Mouse (Mus musculus) right cerebral cortex, adult 2 months (tissue): ENCODE measurements around the gene Tha1.

Source experiments
- DNase-seq, 2 experiments: peaks; one replicate each; pipeline ENCODE4 v3.0.0; 2021 to 2022; ENCODE audit warnings: low spot score in 2 of 2

The Tha1 gene

DNA sequence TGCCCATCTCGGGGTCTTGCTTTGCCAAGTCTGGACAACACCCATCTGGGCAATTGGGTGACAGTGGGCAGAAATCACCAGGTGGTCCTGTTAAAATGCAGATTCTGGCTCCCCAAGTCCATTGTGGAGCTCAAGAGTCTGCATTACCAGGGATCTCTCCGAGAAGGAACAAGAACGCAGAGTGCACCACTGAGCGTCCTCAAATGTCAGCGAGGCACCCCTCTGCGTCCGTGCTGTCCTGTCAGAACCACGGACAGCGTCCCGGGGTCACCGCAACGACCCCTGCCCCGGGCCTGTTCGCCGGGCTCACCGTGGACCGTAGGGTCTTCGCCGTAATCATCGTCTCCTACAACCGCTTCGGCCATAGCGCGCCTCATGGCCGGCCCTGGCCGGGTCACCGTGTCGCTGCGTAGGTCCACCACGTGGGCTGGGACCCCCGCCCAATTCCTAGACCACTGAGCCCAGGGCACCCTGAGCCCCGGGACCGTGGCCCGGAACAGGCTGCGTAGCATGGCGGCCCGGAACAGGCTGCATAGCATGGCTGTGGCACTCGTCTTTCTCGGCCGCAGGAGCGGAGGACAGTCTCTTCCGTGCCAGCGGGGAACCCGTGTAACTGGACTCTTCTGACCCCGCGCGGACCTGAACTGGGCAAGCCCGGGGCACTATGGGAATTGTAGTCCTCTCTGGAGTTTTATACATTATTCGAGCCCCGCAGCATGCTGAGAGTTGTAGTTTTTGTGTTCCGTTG is at the start of gene Tha1:
Gene Tha1, minus strand, starts transcription at position 621 of the 748 bp plus-strand sequence.
- DNase-seq: peak; percentile 83 to 84

DNA sequence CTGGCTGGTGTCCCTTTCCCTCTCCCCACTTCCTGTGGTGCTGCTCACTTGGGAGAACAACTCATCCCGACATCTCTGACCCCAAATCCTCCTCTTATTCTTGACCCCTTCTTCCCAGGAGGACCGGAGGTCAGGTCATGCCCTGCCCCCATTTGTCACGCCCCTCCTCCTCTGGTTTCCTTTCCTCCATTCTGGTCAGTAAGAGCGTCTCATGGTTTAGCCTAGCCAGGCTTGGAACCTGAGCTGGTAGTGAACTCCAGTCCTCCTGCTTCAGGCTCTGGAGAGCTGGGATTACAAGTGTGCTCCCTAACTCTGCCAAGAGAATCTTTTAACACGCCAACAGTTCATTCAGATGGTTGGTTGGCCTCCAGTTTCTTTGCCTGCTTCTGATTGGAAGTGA is 45.9 kb upstream of the Tha1 start:
- DNase-seq: no peak

DNA sequence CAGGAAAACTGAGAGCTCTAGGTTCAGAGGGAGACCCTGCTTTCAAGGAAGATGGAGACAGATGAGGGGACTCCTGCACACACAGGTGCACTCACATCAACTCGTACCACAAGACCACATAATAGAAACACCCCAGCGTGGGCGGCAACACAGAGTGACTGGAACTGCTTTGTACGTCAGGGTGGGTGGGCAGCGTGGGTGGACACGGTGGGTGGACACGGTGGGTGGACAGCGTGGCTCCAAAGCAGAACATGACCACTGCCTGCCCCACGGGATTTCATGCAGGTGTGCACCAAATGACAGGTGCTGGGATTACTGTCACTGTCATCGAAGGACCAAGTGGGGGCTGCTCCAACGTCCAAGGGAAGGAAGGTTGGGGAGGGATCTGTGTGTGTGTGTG is 45.3 kb upstream of the Tha1 start:
- DNase-seq: no peak

DNA sequence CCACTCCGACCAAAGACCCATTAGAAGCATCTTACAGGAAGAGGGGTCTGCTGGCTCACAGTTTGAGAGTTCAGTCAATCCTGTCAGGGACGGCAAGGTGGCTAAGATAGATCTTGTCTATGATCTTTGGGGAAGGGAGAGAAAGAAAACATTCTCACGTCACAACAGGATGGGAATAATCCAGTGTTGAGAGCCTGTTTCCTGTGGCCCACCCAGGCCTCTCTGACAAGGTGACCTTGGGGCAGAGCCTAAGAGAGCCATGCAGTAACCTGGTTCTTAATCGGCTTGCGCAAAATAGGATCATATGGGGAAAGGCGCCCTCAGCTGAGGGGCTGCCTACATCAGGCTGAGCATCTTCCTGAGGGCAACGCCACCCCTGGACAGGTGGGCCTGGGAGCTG is 42.6 kb upstream of the Tha1 start:
- no peak for DNase-seq

DNA sequence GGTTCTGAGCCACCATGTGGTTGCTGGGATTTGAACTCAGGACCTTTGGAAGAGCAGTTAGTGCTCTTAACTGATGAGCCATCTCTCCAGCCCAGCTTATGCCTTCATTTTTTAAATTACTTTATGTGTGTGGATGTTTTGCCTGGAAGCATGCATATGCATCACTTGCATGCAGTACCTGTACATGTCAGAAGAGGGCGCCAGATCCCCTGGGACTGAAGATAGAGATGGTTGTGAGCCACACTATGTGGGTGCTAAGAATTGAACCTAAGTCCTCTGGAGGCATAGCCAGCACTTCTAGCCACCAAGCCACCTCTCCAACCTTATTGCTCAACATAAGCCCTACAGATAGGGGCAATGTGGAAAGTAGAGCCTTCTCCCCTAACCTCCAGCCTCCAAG is 42.1 kb upstream of the Tha1 start:
- no peak for DNase-seq

DNA sequence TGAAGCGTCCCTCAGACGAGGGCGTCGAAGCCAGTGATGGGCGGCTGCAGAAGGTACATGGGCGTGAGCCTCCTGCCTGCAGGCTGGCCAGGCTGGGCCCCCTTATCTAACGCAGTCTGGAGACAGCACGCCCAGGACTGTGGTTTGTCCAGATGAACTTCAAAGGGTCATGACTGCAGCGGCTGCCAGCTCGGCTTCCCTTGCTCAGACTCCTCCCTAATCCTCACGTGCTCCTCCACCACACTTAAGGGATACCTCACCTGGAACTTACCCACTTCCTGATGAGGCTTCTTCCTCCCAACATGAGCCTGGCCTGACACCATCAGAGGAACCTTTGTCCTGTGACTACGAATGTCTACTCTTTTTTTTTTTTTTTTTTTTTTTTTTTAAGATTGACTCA is 41.2 kb upstream of the Tha1 start:
- no peak for DNase-seq

DNA sequence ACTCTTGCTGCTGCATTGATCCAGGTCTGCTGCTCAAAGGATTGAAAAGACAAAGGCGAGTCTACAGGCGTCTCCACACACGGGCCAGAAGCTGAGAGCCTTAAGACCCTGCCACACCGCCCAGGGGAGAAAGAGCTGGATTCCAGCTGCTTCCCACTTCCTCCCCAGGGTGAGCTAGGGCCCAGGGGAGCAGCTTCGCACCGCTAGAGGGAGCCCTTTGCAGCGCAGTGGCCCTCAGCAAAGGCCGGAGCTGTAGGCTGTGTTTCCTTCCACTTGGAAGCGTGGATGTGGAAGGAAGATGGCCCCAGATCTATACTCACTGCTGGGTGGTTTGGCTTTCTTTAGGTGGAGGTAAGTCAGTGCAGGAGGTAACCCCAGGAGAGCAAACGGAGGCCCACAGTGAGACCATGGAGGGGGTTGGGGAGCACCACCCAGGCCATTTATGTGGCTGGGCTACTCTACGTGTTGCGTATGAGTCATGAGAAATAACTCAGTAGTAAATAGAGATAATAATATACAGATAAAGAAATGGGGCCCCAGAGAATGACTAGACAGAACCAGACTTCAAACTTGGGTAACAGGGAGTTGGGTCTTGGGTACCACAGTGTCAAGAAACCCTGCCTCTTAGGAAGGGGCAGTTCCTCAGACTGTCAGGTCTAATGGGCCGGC is 39.5 kb upstream of the Tha1 start:
- peak; percentile 79 to 80 for DNase-seq

DNA sequence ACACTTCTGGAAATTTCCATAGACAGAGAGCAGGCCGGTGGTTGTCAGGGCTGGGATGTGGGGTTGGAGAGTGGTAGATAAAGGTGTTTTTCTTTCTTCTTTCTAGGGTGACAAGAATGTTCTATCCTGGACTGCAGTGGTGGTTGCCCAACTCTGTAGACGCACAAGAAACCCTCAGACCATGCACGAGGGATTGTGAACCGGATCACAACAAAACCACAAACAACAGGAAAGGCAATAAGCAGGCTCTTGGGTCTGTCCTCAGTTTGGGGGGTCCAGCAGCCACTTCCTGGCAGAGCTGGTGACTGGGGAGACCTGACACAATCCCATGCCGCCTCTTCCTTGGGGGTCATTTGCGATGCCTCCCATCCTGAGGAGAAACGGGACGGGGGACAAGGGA is 36.1 kb upstream of the Tha1 start:
- DNase-seq: no peak

DNA sequence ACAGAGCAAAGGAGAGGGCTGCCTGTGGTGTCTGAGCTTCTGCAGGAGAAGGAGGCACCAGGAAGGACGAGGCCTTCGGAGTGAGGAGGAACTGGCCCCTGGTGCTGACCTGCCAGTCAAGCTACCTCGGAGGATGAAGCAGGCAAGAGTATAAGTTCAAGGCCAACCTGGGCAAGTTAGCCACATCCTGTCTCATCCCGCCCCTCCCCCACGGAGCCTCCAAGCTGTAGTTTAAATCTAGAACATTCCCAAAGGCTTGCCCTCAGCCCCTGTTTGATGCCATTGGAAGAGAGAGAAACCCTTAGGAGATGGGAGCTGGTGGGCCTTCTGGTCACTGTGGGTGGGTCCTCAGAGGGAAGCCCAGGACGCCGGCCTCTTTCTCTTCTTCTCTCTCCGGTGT is 31.2 kb upstream of the Tha1 start:
- DNase-seq: no peak

DNA sequence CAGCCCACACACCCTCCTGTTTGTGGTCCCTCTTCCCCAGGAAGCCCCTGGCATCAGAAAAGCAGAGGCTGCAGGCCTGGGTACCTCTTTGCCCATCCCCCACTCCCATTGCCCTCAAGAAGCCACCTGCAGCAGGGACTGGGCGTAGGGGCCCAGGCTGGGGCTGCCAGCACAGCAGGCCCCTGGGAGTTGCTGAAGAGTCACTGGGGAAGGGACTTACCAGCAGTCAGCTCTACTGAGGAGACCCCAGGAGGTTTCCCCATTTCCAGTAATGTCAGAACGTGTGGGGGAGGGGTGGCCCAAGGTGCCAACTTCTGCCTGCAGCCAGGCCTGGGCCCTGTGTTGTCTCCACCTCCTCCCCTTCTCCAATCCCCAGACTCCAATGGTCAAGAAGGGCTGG is 29.0 kb upstream of the Tha1 start:
- no peak for DNase-seq

DNA sequence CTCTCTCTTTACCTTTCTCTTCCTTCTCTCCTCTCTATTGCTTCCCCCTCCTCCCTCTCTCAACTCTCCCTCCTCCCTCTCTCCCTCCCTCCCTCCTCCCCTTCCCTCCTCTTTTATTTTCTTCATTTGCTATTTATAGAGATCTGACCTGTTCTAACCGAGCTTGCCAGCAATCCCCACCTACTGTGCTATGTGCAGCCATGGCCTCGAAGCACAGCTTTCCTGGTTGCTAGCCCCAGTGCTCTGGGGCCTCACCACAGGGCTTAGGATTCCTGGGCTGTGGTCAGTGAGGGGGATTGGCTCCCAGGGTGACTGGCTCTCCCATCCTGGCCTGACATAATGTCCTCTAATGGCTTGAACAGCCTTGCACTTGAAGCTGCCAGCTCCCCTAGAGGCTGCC is 23.3 kb upstream of the Tha1 start:
- no peak for DNase-seq

DNA sequence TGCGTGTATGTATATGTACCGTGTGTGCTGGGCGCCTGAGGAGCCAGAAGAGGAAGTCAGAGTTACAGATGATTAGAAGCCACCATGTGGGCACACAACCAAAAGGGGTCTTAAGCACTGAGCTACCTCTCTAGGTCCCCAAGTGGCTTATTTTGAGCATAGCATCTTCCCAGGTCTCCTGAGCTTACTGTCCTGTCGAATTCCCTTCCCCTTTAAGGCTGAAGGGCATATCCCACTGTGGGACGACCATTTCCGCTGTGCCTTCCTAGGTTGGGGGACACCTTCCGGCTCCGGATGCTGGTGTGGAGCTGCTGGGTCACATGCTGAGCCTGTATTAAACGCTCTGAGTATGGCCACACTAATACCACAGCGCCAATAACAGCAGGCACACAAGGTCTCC is 21.4 kb upstream of the Tha1 start:
- no peak for DNase-seq

DNA sequence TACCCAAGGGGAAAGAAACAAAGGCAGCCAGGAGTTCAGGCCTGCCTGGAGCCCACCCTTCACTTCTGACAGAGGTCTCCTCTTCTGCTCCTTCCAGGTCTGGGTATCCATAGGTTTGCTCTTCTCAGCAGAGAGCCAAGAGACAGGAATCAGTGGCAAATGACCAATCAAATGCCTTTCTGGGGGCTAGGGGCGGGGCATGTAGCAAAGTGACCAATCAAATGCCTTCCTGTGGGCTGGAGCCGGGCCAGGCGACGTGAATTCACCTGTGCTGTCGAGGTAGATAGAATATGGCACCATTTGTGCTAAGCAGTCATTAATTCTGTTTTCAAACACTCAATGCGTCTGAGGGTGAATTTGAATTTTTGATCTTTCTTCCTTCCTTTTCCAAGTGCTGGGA is 18.9 kb upstream of the Tha1 start:
- DNase-seq: no peak

DNA sequence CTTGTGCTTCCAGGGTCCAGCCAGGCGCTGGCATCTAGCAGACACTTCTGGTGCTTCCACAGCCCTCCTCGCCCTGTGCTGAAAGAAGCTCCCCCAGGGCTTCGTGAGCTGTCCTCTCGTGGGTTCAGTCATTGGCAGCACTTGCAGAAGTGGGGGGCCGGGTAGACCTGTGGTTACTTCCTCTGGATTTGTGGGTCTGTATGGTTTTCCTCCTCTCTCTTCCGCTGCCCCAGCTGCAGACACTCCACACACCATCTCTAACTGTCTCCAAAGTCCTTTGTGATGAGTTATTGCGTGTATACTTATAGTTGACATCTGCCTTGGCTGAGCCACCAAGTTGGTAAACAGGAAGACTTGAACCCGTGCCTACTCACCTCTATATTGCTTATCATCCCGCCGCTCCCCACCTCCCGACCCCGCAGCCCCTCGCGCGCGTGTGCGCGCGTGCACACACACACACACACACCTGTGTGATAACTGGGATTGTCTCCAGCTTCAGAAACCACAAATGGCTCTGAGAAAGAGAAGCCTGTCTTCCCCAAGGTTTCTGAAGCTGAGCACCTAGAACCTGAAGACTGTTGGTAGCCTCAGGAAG is 18.4 kb upstream of the Tha1 start:
- DNase-seq: no peak

DNA sequence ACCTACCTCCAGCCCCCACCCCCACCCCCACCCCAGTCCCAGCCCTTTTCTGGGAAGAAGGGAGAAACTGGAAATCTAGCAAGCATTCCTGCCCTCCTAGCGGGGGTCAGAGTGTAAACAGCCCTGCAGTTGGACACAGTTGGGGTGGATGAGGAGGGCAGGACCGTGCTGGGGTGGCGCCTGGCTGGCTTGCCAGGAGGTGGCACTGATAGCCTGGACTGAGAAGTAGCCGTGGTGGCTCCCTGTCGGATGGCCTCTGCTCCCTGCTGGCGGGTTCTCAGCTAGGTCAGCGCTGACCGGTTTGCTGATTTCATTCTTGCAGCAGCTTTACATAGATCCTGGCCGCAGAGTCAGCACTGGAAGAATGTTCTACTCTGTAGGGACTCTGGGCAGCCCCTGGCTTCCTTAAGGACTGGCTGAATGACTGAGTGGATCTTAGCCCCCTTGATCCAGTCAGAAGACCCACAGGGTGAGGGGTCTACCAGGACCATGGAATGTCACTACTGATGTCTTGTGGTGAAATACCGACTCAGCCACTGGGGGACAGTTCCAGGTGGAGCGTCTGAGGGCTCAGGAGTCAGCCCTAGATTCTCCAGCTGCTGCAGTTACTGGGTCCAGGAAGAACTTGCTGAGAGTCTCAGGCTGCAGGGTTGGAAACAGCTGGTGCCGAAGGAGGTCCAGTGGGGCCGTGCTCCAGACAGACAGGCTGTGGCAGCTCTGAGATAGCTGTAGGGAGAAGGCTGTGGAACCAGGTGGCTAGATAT is 17.4 kb upstream of the Tha1 start:
- no peak for DNase-seq

DNA sequence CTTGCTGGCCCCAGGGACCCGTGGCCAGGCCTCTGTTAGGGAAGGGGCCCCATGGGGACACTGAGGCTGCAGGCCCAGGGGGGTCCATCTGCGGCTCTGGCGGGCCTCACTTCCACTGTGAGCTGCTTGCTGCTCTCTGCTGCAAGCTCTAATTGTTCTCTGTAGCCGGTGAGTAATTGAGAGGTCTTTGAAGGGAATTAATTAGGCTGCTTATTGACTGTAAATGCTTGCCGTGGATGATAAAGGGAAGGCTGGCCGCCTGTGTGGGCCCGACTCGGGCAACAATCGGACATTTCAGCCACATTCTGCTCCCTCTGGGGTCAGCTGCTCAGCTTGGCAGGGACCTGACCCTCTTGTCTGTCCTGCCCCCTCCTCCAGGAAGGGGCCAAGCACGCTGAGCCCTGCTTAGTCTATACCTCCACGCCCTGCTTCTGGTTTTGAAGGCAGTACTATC is 16.6 kb upstream of the Tha1 start:
- no peak for DNase-seq

DNA sequence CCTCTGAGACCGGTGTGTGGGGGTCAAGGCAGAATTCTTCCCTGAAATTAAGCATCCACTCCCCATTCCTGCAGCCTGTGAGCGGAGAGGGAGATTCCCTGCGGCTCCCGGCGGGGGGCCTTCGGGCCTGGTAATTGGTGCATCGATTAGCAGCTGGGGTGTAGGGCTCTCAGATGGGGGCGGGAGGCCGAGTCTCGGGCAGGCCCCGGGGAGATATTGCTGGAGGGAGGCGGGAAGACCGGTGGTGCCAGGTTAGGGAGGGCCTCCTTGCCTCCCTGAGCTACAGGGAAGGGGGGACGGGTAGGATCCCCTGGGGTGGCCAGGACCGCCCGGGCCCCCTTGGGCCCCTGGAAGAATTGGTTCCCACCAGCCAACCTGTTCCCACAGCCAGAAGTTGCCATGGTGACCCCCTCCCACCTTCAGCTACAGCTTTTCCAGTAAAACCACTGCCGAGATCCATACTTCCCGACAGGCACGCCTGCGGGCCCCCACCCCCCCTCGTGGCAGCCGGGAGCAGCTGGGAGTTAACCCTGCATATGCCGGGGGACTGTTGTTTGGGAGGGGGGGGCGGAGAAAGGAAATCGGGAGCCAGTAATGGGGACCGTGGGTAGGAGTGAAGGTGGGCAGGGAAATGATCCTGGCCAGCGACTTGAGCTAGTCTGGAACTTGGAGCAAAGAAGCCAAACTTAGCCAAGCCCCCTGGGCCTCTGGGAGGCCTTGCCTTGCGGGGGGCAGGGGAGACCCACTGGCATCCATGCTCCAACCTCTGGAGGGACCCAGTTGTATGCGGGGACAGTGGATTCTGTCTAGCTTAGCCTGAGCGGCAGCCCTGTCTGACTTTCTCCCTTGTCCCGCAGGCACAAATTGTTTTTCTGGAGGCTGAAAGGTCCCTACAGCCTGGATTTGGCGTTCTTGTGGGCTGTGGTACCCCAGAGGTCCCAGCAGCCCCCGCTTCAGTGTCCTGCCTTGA is 15.9 kb upstream of the Tha1 start:
- DNase-seq: peak; percentile 33 to 38

DNA sequence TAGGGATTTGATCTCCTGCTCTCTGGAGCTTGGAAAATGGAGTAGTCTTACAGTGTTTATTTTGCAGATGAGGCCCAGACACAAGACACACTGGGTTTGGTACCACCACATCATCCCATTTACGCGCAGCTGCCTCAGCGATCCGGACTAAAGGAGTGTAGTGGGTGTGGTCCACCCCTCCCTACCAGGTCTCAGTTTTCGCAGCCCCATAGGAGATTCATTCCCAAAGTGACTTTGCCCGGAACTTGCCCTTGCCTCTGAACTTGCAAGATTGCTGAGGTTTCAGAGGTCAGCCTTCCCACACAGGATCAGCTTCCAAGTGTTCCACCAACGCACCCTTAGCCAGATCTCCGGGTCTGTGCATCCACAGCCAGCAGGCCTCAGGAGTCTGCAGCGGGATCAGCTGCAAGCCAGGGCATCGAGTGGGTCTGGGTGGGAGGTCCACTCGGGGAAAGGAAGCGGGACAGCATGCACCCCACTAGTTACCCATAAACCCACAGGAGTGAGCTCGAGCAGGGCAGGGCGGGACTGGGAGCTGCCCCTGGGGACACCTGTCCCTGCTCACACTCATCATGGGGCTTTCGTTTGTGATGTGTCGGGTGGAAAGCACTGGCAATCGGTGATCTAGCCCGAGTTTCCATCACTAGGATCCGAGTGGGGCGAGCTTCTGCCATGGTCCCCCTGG is 15.0 kb upstream of the Tha1 start:
- DNase-seq: no peak

DNA sequence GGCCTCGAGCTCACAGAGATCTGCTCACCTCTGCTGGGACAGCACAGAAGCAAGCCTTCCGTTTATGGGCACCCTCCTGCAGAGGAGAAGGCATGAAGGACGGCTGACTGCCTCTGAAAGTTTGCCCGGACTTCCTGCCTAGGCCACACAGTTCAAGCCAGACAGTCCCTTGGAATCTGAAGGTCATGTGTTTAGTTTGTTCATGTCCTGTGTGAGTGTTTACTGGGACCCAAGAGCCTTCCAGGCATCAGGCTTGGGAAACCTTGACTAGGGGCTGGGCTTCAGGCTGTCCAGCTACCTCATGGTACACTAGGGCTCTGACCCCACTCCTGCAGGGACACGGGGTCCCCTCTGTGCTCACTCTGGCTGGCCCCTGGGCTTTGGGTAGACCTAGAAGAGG is 12.7 kb upstream of the Tha1 start:
- no peak for DNase-seq

DNA sequence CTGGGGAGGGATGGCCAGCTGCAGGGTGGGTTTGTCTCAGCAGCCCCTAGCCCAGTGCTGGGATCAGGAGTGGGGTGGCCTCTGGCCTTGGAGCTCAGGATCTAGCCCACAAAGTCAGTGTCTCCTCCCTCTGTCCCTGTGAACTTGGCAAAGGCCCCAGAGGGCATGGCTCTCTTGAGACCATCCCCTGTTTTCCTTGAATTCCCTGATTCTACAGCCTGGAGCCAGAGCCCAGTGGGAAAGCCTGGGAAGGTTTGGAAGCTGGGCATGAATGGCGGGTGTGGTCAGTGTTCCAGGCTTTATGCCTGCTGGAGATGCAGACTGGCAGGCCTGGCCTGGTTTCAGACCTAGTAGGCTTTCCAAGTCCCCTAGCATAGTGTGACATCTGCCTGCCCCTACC is 8.9 kb upstream of the Tha1 start:
- DNase-seq: no peak

DNA sequence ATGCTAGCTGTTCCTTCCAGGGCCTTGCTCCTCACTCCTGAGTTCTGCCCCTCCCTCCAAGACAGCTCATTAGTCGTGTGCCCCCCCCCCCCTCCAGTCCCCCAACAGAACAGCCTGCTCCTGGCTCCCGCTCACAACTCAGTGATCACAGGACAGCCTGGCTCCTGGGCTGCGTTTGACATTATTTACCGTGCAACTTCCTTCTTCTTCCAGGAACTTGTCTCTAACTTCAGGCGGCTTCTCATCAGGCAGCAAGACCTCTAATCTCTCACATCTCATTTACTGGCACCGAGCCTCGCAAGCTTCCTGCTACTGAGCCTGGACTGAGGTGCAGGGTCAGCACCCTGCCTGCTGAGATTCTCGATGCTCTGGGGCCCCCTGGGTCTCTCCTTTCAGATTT is 8.5 kb upstream of the Tha1 start:
- no peak for DNase-seq
